Mouse (Mus musculus): ENCODE data around the gene Vps11.

DNA sequence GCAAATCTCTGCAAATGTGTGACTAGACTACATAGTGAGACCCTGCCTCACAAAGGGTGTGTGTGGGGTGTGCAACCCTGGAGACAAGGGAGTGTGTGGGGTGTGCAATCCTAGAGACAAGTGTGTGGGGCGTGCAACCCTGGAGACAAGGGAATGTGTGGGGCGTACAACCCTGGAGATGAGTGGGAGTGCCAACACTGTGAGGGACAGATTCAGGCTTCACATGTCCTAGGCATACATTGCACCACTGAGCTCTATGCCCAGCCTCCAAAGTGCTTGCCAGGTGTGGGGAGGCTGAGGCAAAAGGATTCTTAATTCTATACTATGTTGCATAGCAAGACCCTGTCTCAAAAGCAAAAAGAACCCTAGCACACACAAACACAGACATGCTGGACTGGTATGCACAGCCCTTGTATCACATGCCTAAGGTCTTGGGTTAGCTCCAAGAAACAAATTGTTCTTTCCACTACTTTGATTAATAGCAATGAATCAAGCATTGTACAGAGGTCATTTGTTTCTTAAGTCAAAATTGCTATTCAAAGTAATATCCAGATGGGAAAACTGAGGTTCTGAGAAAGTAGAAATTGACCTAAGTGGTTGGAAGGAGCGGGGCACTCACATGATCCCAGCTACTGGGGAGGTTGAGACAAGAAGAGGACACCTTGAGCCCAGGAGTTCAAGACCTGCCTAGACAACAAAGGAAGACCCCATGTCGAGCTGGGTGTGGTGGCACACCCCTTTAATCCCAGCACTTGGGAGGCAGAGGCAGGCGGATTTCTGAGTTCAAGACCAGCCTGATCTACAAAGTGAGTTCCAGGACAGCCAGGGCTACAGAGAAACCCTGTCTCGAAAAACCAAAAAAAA is 15.7 kb downstream of the Vps11 start:
- TF ChIP-seq CTCF (IDR thresholded peaks at IDR 0.05; ENCODE audit: low read depth) (no peak), EP300 (IDR thresholded peaks at IDR 0.05; ENCODE audit: low read depth) (no peak)
